Mouse (Mus musculus): ENCODE results near the gene Cnr2.

Cnr2 gene

GRCm38 (mm10) chr4:135875991-135876582, 19.1 kb upstream of the Cnr2 start:
- DNase-seq (ENCODE audit: low read depth, low spot score), result no peak

GRCm38 (mm10) chr4:135876583-135877020, 18.6 kb upstream of the Cnr2 start:
- DNase-seq (ENCODE audit: low read depth, low spot score), result peak; percentile 74

- no peak for DNase-seq (ENCODE audit: low read depth, low spot score)
Observed at GRCm38 (mm10) chr4:135877742-135878141, 17.5 kb upstream of the Cnr2 start.

GRCm38 (mm10) chr4:135879021-135879420, 16.2 kb upstream of the Cnr2 start:
- DNase-seq (ENCODE audit: low read depth, low spot score), result no peak

GRCm38 (mm10) chr4:135880018-135880417, 15.2 kb upstream of the Cnr2 start:
- no peak for DNase-seq (ENCODE audit: low read depth, low spot score)

- no peak for DNase-seq (ENCODE audit: low read depth, low spot score)
Observed at GRCm38 (mm10) chr4:135880576-135880975, 14.6 kb upstream of the Cnr2 start.

GRCm38 (mm10) chr4:135882023-135882422, 13.2 kb upstream of the Cnr2 start:
- DNase-seq (ENCODE audit: low read depth, low spot score), result no peak

- DNase-seq (ENCODE audit: low read depth, low spot score), result no peak
Observed at GRCm38 (mm10) chr4:135883401-135883851, 11.8 kb upstream of the Cnr2 start.

GRCm38 (mm10) chr4:135883881-135884516, 11.2 kb upstream of the Cnr2 start:
- DNase-seq (ENCODE audit: low read depth, low spot score), result no peak

- DNase-seq (ENCODE audit: low read depth, low spot score), result no peak
Observed at GRCm38 (mm10) chr4:135884531-135884930, 10.7 kb upstream of the Cnr2 start.

- DNase-seq (ENCODE audit: low read depth, low spot score), result no peak
Observed at GRCm38 (mm10) chr4:135885676-135886075, 9.5 kb upstream of the Cnr2 start.

- DNase-seq (ENCODE audit: low read depth, low spot score), result no peak
Observed at GRCm38 (mm10) chr4:135886184-135886583, 9.0 kb upstream of the Cnr2 start.

GRCm38 (mm10) chr4:135888448-135889057, 6.6 kb upstream of the Cnr2 start:
- no peak for DNase-seq (ENCODE audit: low read depth, low spot score)

GRCm38 (mm10) chr4:135889146-135889883, 5.9 kb upstream of the Cnr2 start:
- DNase-seq (ENCODE audit: low read depth, low spot score), result no peak

GRCm38 (mm10) chr4:135889884-135890283, 5.3 kb upstream of the Cnr2 start:
- peak; percentile 68 for DNase-seq (ENCODE audit: low read depth, low spot score)

- DNase-seq (ENCODE audit: low read depth, low spot score), result no peak
Observed at GRCm38 (mm10) chr4:135891539-135891938, 3.7 kb upstream of the Cnr2 start.

GRCm38 (mm10) chr4:135892884-135893283, 2.3 kb upstream of the Cnr2 start:
- no peak for DNase-seq (ENCODE audit: low read depth, low spot score)

- DNase-seq (ENCODE audit: low read depth, low spot score), result no peak
Observed at GRCm38 (mm10) chr4:135896157-135896556, 963 bp downstream of the Cnr2 start.

- DNase-seq (ENCODE audit: low read depth, low spot score), result no peak
Observed at GRCm38 (mm10) chr4:135898380-135899049, 3.3 kb downstream of the Cnr2 start.

GRCm38 (mm10) chr4:135899050-135899448, 3.9 kb downstream of the Cnr2 start:
- DNase-seq (ENCODE audit: low read depth, low spot score), result no peak

GRCm38 (mm10) chr4:135900008-135900407, 4.8 kb downstream of the Cnr2 start:
- DNase-seq (ENCODE audit: low read depth, low spot score), result no peak
